Mouse (Mus musculus) heart, embryonic 11.5 days (tissue): Measurements from ENCODE around the gene Akap17b. TPM values are rescaled to one million over a fixed set of nuclear protein-coding genes. Genes with fewer than 3 reads are reported as not detected.

ENCODE experiments used
- ATAC-seq: fragments of 200-750 bp; cut with Nextera tagmentation; replicated peaks from 2 replicates; pipeline ENCODE4 v1.8.0; 2017; ENCODE audit warnings: moderate library complexity; ENCODE audit not compliant: insufficient number of reproducible peaks, low FRiP score, low TSS enrichment
- H3K27ac ChIP-seq: fragments of 300-500 bp; sonication (generic); 2 replicates; pipeline ENCODE4 v1.5.1; 2014; ENCODE audit warnings: mild to moderate bottlenecking, low read depth, low read length
- H3K27me3 ChIP-seq: fragments of 300-500 bp; sonication (generic); 2 replicates; pipeline ENCODE4 v1.6.1; 2014; ENCODE audit warnings: mild to moderate bottlenecking, low read length, mixed read lengths; ENCODE audit not compliant: control insufficient read depth, insufficient read depth
- H3K36me3 ChIP-seq: fragments of 300-500 bp; sonication (generic); 2 replicates; pipeline ENCODE4 v1.6.1; 2014; ENCODE audit warnings: mild to moderate bottlenecking, low read length, moderate library complexity, mixed read lengths; ENCODE audit not compliant: control insufficient read depth, insufficient read depth
- H3K4me1 ChIP-seq: fragments of 300-500 bp; sonication (generic); 2 replicates; pipeline ENCODE4 v1.6.1; 2014; ENCODE audit warnings: low read length; ENCODE audit not compliant: control insufficient read depth, insufficient read depth
- H3K4me2 ChIP-seq: fragments of 300-500 bp; sonication (generic); 2 replicates; pipeline ENCODE4 v1.6.1; 2014; ENCODE audit warnings: mild to moderate bottlenecking, moderate library complexity
- H3K4me3 ChIP-seq: fragments of 300-500 bp; sonication (generic); 2 replicates; pipeline ENCODE4 v1.5.1; 2014; ENCODE audit warnings: low read depth, low read length
- H3K9ac ChIP-seq: fragments of 300-500 bp; sonication (generic); 2 replicates; pipeline ENCODE4 v1.6.1; 2014; ENCODE audit warnings: mild to moderate bottlenecking, low read depth, low read length, moderate library complexity
- H3K9me3 ChIP-seq: fragments of 300-500 bp; sonication (generic); replicated peaks from 2 replicates; pipeline ENCODE4 v1.6.1; 2016; ENCODE audit warnings: low read length; ENCODE audit not compliant: control insufficient read depth
- WGBS: fragments of 180-500 bp; shearing (Covaris S2); extraction: QIAGEN DNeasy Blood & Tissue Kit; methylation state at CpG from one replicate; pipeline ENCODE4 v1.1.7; 2014; ENCODE audit not compliant: insufficient replicate concordance; 5-methylcytosine and 5-hydroxymethylcytosine counted together
- polyA plus RNA-seq: library from polyadenylated mRNA; unstranded; fragments of >200 nt; fragmentation: Nextera tagmentation; extraction: Ambion mirVana; gene quantifications from 2 replicates; pipeline ENCODE4 v1.2.1, GENCODE M21; 2014

The Akap17b gene
- polyA plus RNA-seq, 1 experiment from 2014 or later: 1.5 TPM

DNA sequence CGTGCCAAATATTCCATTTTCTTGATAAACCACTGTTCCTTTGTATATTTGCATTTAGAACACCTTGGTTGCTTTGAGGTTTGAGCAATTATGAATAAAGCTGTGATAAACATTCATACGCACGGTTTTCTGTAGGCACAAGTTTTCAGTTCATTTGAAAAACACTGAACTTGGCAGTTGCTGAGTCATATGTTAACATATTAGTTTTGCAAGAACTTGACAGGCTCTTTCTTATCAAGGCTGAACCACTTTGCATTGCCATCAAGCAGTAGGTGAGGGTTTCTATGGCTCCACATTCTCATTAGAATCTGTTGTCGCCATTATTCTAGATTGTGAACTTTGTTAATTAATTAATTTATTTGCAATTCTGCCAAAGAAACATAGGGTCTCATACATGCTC, 85.0 kb downstream of the Akap17b start:
- H3K4me2 ChIP-seq: no peak overlapping the region
- H3K36me3 ChIP-seq: no peaks in the 10 kb centered on the region
- no peaks in the 10 kb centered on the region for H3K4me1 ChIP-seq
- H3K27ac ChIP-seq: no peak overlapping the region
- 75% methylated on average over 4 of the region's 4 CpGs for WGBS
- H3K4me3 ChIP-seq: no peak overlapping the region
- H3K27me3 ChIP-seq: no peaks in the 10 kb centered on the region
- no peak overlapping the region for H3K9ac ChIP-seq
- H3K9me3 ChIP-seq: no peaks in the 10 kb centered on the region
- ATAC-seq: no peak

Other genes starting within 250 kb of the Akap17b start
- not detected in 2 replicates for gene Gm6268, start 244.1 kb downstream of the Akap17b start, polyA plus RNA-seq
- gene Gm14569, start 153.6 kb downstream of the Akap17b start, polyA plus RNA-seq: not detected in 2 replicates
- 156 and 157 TPM in 2 replicates for gene Pgrmc1, start 47.2 kb downstream of the Akap17b start, polyA plus RNA-seq
- 2.2 and 3.6 TPM in 2 replicates for gene Slc25a43, start 98.3 kb upstream of the Akap17b start, polyA plus RNA-seq
- gene Slc25a5, start 150.3 kb upstream of the Akap17b start, polyA plus RNA-seq: 1,149 and 1,243 TPM in 2 replicates
- 125 and 126 TPM in 2 replicates for gene Ube2a, start 228.5 kb upstream of the Akap17b start, polyA plus RNA-seq
- gene C330007P06Rik, start 228.7 kb upstream of the Akap17b start, polyA plus RNA-seq: 23.4 and 27.9 TPM in 2 replicates